ENCODE assay signal across 22 mouse cellular contexts in the genomic region with DNA sequence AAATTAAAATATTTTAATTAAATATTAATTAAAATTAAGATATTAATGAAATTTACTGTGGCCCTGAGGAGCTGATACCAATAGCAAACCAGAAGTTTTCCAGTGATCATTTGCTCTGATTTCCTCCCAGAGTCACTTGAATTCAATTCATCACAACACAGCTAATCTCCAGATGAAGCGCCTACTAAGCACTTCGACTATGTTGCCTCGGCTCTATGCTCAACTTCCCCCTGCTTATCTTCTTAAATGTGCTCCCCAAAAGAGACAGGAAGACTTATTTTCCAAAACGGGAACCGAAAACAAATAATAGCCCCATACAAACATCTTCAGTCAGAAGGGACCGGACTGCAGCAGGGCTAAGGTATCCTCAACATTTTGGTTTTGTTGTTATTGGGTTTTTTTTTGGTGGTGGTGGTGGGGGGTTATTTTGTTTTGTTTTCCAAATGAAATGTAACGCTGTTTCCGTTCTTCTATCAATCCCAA.
A peak's percentile ranks its signal among the peaks of the same experiment; 100 is the strongest.
DNase-seq lines count a peak whose midpoint lies in the region; ATAC-seq and TF ChIP-seq lines count a peak whose summit lies in the region.
"Had no signal": no experiment of that assay in that cellular context is flagged by ENCODE, and none has a peak within 500 bp of the region (broad histone marks: within the 10 kb centered on the region; RNA-seq: fewer than 3 reads in every experiment).

No protein-coding gene starts in this region.

- WGBS in liver, adult 2 months: 74% methylated on average over 8 of the region's 8 CpGs

- H3K79me2 ChIP-seq in liver, adult 2 months (ENCODE audit: control insufficient read depth, insufficient read depth, low read length): no peaks in the 10 kb centered on the region; the same call in 1 of the 2 replicates

- TF ChIP-seq CTCF in liver, adult 2 months (IDR thresholded peaks at IDR 0.05; ENCODE audit: low read depth, low read length): no peak

- peak; percentile 24 for DNase-seq in liver, adult 2 months (ENCODE audit: extremely low read depth, low read depth, low spot score)
- DNase-seq in liver (no peak), A20 (ENCODE audit: low read depth, low spot score) (peak; percentile 74), MN1 (ENCODE audit: low spot score) (no peak)
- no peak for DNase-seq in frontal cortex, postnatal 14 days (ENCODE audit: low spot score in 2 of 2)
- DNase-seq: adrenal gland, adult 2 months; adrenal gland, postnatal 10 days; adrenal gland, postnatal 25 days; cerebellum, adult 11 months; cerebellum, adult 18-20 months; cerebellum, adult 8-10 months; cerebellum, adult 9-11 months; cerebellum, postnatal 14 days; cerebellum, postnatal 36 days; embryo, embryonic 11 days had no signal

- no peak overlapping the region for H3K27ac ChIP-seq in liver, adult 2 months (replicated peaks; ENCODE audit: insufficient read depth, low read depth, low read length)
- H3K27ac ChIP-seq: embryonic facial prominence, embryonic 13.5 days; embryonic facial prominence, embryonic 15.5 days; forebrain, embryonic 10.5 days had no signal

- no peak for TF ChIP-seq POLR2A in liver, adult 2 months (IDR thresholded peaks at IDR 0.05; ENCODE audit: extremely low read depth, insufficient read depth, low read length)

- H3K4me1 ChIP-seq in liver, adult 2 months (ENCODE audit: control insufficient read depth, insufficient read depth, low read length): no peaks in the 10 kb centered on the region

- H3K36me3 ChIP-seq in liver, adult 2 months (ENCODE audit: control insufficient read depth, insufficient read depth, low read length): no peaks in the 10 kb centered on the region
- H3K36me3 ChIP-seq: embryonic facial prominence, embryonic 13.5 days; embryonic facial prominence, embryonic 15.5 days; forebrain, embryonic 10.5 days; forebrain, embryonic 12.5 days had no signal

- no peaks in the 10 kb centered on the region for H3K27me3 ChIP-seq in liver, adult 2 months (ENCODE audit: control insufficient read depth, insufficient read depth, low read length)
- H3K27me3 ChIP-seq: embryonic facial prominence, embryonic 13.5 days; embryonic facial prominence, embryonic 15.5 days; forebrain, embryonic 12.5 days had no signal

- no peak overlapping the region for H3K9ac ChIP-seq in liver, adult 2 months (ENCODE audit: low read depth, low read length)
- H3K9ac ChIP-seq: embryonic facial prominence, embryonic 13.5 days; embryonic facial prominence, embryonic 15.5 days; forebrain, embryonic 12.5 days had no signal

- ATAC-seq in granulocyte monocyte progenitor cell, adult 5-6 weeks (replicated peaks; ENCODE audit: poor library complexity, severe bottlenecking): peak; percentile 38
- ATAC-seq: forebrain, embryonic 14.5 days had no signal

- no peak overlapping the region for H3K4me3 ChIP-seq in liver, adult 2 months (ENCODE audit: insufficient read depth, low read depth, low read length)
- H3K4me3 ChIP-seq: embryonic facial prominence, embryonic 13.5 days; embryonic facial prominence, embryonic 15.5 days; erythroblast, embryonic 14.5 days; forebrain, embryonic 10.5 days; forebrain, embryonic 12.5 days had no signal

Comparison
In these comparisons a context has a peak if more than half of its experiments do, and no peak if none do; other contexts are left out.
1. DNase-seq: peak in liver, adult 2 months (single experiment) and A20 (single experiment); none in liver (single experiment), frontal cortex, postnatal 14 days (0 of 2) and MN1 (single experiment).